Mouse (Mus musculus) heart, embryonic 15.5 days (tissue): ENCODE results near the gene Slc6a20b. TPM values are rescaled to one million over a fixed set of nuclear protein-coding genes. Genes with fewer than 3 reads are reported as not detected.

ENCODE experiments used
- ATAC-seq: fragments of 200-750 bp; cut with Nextera tagmentation; replicated peaks from 2 replicates; pipeline ENCODE4 v1.8.0; 2017; ENCODE audit warnings: low read depth, moderate TSS enrichment; ENCODE audit not compliant: insufficient number of reproducible peaks, insufficient read depth, low FRiP score
- H3K27ac ChIP-seq: fragments of 300-500 bp; sonication (generic); 2 replicates; pipeline ENCODE4 v1.5.1; 2015; ENCODE audit warnings: mild to moderate bottlenecking, inconsistent platforms
- H3K27me3 ChIP-seq: fragments of 300-500 bp; sonication (generic); 2 replicates; pipeline ENCODE4 v1.6.1; 2015; ENCODE audit warnings: inconsistent platforms
- H3K36me3 ChIP-seq: fragments of 300-500 bp; sonication (generic); 2 replicates; pipeline ENCODE4 v1.6.1; 2015; ENCODE audit warnings: mild to moderate bottlenecking, inconsistent platforms
- H3K4me1 ChIP-seq: fragments of 300-500 bp; sonication (generic); replicated peaks from 2 replicates; pipeline ENCODE4 v1.6.1; 2015; ENCODE audit warnings: inconsistent platforms
- H3K4me2 ChIP-seq: fragments of 300-500 bp; sonication (generic); 2 replicates; pipeline ENCODE4 v1.6.1; 2015; ENCODE audit warnings: inconsistent platforms, mild to moderate bottlenecking, moderate library complexity
- H3K4me3 ChIP-seq: fragments of 300-500 bp; sonication (generic); 2 replicates; pipeline ENCODE4 v1.5.1; 2015; ENCODE audit warnings: mild to moderate bottlenecking, inconsistent platforms
- H3K9ac ChIP-seq: fragments of 300-500 bp; sonication (generic); 2 replicates; pipeline ENCODE4 v1.6.1; 2015; ENCODE audit warnings: mild to moderate bottlenecking, inconsistent platforms
- H3K9me3 ChIP-seq: fragments of 300-500 bp; sonication (generic); replicated peaks from 2 replicates; pipeline ENCODE4 v1.6.1; 2016; ENCODE audit warnings: inconsistent platforms
- WGBS: fragments of 180-500 bp; shearing (Covaris S2); methylation state at CpG from one replicate; pipeline ENCODE4 v1.1.7; 2015; ENCODE audit warnings: mixed read lengths; 5-methylcytosine and 5-hydroxymethylcytosine counted together
- polyA plus RNA-seq: library from polyadenylated mRNA; unstranded; fragments of >200 nt; fragmentation: Nextera tagmentation; extraction: Ambion mirVana; gene quantifications from 2 replicates; pipeline ENCODE4 v1.2.1, GENCODE M21; 2015

The Slc6a20b gene
- polyA plus RNA-seq, 1 experiment from 2014 or later, result 0.13 TPM

DNA sequence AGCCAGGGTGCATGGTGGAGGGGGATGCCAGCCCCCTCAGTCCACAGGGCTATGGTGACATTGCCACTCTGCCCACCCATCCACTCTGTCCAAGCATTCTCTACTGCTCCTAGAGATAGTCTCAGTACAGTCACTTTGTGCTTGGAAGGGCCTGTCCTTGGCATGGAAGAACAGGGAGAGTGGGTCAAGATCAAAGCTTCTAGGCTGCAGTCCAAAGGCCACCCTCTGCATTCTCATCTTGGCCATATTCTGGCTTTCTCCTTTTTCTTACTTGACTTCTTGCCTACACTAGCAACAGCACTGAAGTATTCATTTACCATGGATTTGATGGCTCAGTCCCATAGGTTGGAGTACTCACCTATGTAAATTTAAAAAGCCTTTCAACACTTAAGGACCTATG is 5.9 kb upstream of the Slc6a20b start:
- H3K4me3 ChIP-seq, result no peak overlapping the region
- H3K27ac ChIP-seq, result no peak overlapping the region
- peaks cover 3% of the 10 kb centered on the region; the same call in 1 of the 2 replicates for H3K27me3 ChIP-seq
- no peak overlapping the region for H3K9ac ChIP-seq
- H3K4me2 ChIP-seq, result no peak overlapping the region
- H3K4me1 ChIP-seq, result peaks cover 3% of the 10 kb centered on the region; the same call in 1 of the 2 replicates
- no peaks in the 10 kb centered on the region for H3K9me3 ChIP-seq
- ATAC-seq, result no peak
- no peaks in the 10 kb centered on the region for H3K36me3 ChIP-seq

DNA sequence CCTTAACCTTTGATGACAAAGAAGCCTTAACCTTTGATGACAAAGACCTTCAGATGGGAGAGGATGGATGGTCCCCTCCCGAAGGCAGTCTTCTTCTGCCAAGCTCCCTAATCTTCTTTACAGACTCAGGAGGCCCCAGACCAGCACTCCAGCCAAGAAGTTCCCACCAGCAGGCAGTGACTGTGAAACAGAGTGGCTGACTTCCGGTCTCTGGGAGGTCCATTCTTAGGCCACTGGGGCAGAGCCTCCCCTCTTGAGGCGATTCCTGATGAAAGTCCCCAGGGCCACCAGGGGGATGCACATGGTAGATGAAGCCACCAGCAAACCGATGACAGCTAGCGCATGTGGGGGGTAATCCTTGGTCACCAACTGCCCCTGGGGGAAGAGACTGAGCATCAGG is 4.4 kb upstream of the Slc6a20b start:
- no peak overlapping the region for H3K4me3 ChIP-seq
- H3K27ac ChIP-seq, result no peak overlapping the region
- H3K4me2 ChIP-seq, result no peak overlapping the region
- H3K27me3 ChIP-seq, result peaks cover 3% of the 10 kb centered on the region; the same call in 1 of the 2 replicates
- 53% methylated on average over 5 of the region's 5 CpGs for WGBS
- ATAC-seq, result no peak
- H3K9me3 ChIP-seq, result no peaks in the 10 kb centered on the region
- peaks cover 3% of the 10 kb centered on the region; the same call in 1 of the 2 replicates for H3K4me1 ChIP-seq
- no peaks in the 10 kb centered on the region for H3K36me3 ChIP-seq
- H3K9ac ChIP-seq, result no peak overlapping the region

DNA sequence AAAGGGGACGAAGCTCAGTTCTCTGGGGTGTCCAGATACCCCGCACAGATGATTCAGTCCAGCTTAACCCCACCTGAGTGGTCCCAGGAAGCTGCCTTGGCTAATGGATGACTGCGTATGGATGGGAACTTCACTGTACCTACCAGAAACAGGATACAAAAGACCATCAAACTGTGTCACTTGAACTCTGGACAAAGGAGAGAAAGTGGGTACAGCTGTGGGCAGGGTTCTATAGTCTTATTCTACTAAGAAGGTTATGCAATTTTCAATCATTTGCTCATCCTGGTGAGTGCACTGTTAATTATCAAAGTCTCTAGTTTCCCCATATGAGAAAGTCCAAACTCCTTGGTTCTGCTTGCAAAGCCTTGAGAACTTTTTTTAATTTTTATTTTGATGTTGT is 628 bp upstream of the Slc6a20b start:
- Histone ChIP-seq H3K4me3 (no peak overlapping the region), H3K36me3 (no peaks in the 10 kb centered on the region), H3K9ac (no peak overlapping the region), H3K27ac (no peak overlapping the region), H3K9me3 (no peaks in the 10 kb centered on the region), H3K4me2 (no peak overlapping the region), H3K4me1 (no peaks in the 10 kb centered on the region), H3K27me3 (peaks cover 3% of the 10 kb centered on the region; the same call in 1 of the 2 replicates)
- 76% methylated on average over 3 of the region's 3 CpGs for WGBS
- no peak for ATAC-seq

DNA sequence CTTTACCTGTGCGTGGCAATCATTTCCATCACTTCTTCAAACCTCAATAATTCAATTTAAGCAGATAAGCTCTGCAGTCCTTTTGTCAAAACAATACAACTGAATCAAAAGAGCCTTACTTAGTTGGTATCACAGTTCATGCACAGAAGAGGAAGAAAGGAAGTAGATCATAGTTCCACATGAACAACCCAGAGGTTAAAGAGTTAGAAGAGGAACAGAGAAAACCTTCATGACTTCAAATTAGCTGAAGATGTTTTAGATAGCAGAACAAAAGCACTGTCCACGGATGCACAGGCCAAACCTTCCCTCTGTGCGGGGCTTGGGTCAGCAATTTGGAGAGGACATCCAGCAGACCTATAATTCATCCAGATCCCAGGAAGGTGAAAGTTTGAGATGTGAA is 699 bp downstream of the Slc6a20b start:
- Histone ChIP-seq H3K4me1 (no peaks in the 10 kb centered on the region), H3K4me2 (no peak overlapping the region), H3K36me3 (no peaks in the 10 kb centered on the region), H3K27ac (no peak overlapping the region), H3K9ac (no peak overlapping the region), H3K9me3 (no peaks in the 10 kb centered on the region), H3K27me3 (no peaks in the 10 kb centered on the region), H3K4me3 (no peak overlapping the region)
- no peak for ATAC-seq
- 77% methylated on average over 3 of the region's 3 CpGs for WGBS

DNA sequence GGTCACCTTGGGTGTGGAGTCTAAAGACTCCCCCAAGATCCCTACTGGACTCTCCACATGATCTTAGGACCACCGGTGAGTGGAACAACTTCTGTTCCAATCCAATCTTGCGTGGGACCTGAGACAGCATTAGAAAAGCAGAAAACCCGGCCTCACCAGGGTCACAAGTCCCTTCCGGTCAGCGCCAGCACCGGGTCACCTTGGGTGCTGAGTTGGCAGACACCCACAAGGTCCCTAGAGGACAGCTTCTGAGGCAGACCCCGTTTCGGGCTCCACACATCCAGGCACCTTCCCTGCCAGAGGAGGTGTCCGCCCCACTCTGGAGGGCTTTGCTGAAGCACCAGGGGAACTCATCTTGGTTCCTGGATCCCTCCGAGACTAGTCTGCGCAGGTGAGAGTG is 6.5 kb downstream of the Slc6a20b start:
- H3K4me1 ChIP-seq, result no peaks in the 10 kb centered on the region
- H3K27me3 ChIP-seq, result no peaks in the 10 kb centered on the region
- no peak for ATAC-seq
- H3K36me3 ChIP-seq, result no peaks in the 10 kb centered on the region
- H3K4me3 ChIP-seq, result no peak overlapping the region
- no peak overlapping the region for H3K9ac ChIP-seq
- H3K9me3 ChIP-seq, result no peaks in the 10 kb centered on the region
- H3K27ac ChIP-seq, result no peak overlapping the region
- H3K4me2 ChIP-seq, result no peak overlapping the region
- 89% methylated on average over 11 of the region's 11 CpGs for WGBS

DNA sequence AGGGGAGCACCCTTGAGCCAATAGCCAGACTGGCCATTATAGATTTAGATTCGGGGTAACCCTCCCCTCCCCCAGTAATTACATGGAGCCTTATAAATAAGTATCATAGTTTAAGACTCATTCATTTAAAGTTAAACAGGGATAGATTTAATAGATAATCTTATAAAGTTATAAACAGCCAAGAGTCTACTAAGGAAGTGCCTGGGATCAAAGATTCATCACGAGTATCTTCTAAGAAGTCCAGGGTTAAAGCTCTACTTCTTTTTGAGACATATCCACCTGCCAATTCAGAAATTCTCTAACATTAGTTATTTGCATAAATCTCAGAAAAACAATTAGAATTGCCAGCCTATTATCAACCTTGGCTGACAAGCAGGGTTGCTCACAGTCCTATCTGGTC is 7.6 kb downstream of the Slc6a20b start:
- Histone ChIP-seq H3K4me1 (no peaks in the 10 kb centered on the region), H3K27me3 (no peaks in the 10 kb centered on the region), H3K4me2 (no peak overlapping the region), H3K4me3 (no peak overlapping the region), H3K9ac (no peak overlapping the region), H3K36me3 (no peaks in the 10 kb centered on the region), H3K9me3 (no peaks in the 10 kb centered on the region), H3K27ac (no peak overlapping the region)
- WGBS, result 81% methylated on average over 2 of the region's 2 CpGs
- no peak for ATAC-seq

DNA sequence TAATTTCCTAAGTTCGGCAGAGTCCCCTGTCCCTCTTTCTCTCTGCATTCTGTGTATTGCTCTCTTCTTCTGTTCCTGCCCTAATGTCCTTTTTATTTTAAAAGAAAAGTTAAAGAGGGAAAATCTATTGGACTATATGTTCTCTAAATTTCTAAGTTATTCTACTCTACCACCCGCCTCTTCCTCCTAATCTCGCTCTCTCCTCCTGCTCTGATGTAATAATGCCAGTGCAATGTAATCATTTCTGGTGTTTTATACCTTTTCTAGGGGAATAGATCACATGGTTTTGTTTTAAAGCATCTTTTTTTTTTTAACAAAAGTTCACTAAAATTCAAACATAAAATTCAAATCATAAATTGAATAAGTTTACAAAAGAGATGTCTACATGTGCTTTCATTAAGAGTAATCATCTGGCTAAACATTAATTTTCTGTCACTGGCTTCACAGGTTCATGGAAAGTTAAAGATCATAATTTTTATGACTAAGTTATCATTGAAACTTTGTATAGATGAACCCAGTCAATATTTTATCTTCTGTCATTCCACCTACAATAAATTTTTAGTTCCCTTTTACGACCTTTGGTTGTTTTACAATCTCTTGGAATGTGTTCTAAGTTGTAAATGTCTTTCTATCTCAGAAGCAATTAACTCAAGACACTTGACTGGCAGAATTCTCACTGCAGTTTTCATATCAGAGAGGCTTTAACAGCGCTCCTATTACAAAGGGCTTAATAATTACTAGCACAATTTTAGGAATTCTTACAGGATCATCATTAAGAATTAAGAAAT is 11.9 kb downstream of the Slc6a20b start:
- H3K9me3 ChIP-seq, result no peaks in the 10 kb centered on the region
- no peaks in the 10 kb centered on the region for H3K36me3 ChIP-seq
- no peak for ATAC-seq
- H3K9ac ChIP-seq, result no peak overlapping the region
- H3K27ac ChIP-seq, result no peak overlapping the region
- H3K4me1 ChIP-seq, result no peaks in the 10 kb centered on the region
- WGBS, result 80% methylated on average over 5 of the region's 5 CpGs
- no peak overlapping the region for H3K4me2 ChIP-seq
- no peak overlapping the region for H3K4me3 ChIP-seq
- H3K27me3 ChIP-seq, result no peaks in the 10 kb centered on the region

DNA sequence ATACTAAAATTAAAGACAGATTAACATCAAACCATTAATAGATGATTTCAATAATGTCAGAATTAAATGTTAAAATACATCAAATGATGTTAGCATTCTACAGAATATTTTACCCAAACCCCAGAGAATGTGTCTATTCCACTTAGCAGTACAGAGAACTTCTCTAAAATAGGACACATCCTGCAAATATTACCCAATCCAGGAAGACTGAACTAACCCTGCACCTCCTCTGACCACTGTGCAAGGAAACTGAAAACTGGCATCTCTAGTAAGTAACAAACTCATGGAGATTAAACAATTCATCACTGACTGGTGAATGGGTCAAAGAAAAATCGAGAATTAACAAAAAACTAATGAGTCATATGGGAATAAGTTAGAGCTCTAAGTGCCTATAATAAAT is 30.8 kb downstream of the Slc6a20b start:
- H3K4me2 ChIP-seq, result no peak overlapping the region
- H3K27ac ChIP-seq, result no peak overlapping the region
- H3K36me3 ChIP-seq, result no peaks in the 10 kb centered on the region
- no peaks in the 10 kb centered on the region for H3K27me3 ChIP-seq
- H3K9ac ChIP-seq, result no peak overlapping the region
- peaks cover 12% of the 10 kb centered on the region; the same call in 1 of the 2 replicates for H3K4me1 ChIP-seq
- 81% methylated on average over 1 of the region's 1 CpGs for WGBS
- H3K9me3 ChIP-seq, result no peaks in the 10 kb centered on the region
- no peak for ATAC-seq
- no peak overlapping the region for H3K4me3 ChIP-seq

DNA sequence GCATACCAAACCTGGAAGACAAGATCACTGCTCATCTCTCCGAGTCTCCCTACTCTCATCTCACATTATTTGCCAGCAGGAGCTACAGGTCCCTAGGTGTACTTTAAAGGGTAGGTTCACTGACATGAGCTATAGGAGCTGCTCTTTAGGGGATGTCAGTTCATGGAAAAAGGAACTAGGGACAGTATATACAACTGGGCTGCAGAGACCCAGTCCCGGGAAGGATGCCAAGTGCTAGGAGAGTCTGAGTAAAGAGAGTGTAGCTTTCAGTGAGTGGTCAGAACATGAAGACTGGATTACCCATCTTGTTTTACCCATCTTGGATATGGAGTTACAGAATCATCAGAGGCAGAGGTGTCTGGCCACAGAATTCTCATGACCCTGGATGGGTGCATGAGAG is 35.0 kb downstream of the Slc6a20b start:
- Histone ChIP-seq H3K36me3 (peaks cover 10% of the 10 kb centered on the region; the same call in 1 of the 2 replicates), H3K27ac (no peak overlapping the region), H3K4me1 (peaks cover 12% of the 10 kb centered on the region; the same call in 1 of the 2 replicates), H3K9ac (no peak overlapping the region), H3K9me3 (no peaks in the 10 kb centered on the region), H3K27me3 (no peaks in the 10 kb centered on the region), H3K4me2 (no peak overlapping the region), H3K4me3 (no peak overlapping the region)
- WGBS, result 72% methylated on average over 2 of the region's 2 CpGs
- ATAC-seq, result no peak

DNA sequence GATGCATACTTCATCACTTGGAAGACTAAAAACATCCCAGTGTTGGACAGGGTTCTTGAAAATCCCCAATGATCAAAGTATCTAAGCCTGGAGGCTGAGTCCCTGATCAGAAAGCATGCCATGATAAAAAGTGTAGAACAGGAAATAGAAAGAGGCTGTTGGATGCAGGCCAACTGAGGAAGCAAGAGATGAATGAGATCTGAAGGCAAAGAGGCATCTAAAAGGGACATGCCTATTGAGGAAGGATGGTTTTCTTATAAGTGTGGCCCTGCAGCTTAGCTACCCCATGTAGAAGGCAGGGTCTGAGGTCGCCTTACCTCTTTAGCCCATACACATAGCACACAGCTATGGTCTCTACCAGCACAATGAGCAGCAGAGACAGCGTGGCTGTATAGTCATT is 35.5 kb downstream of the Slc6a20b start:
- Histone ChIP-seq H3K4me3 (no peak overlapping the region), H3K9me3 (no peaks in the 10 kb centered on the region), H3K4me2 (no peak overlapping the region), H3K36me3 (peaks cover 10% of the 10 kb centered on the region; the same call in 1 of the 2 replicates), H3K9ac (no peak overlapping the region), H3K27ac (no peak overlapping the region), H3K27me3 (no peaks in the 10 kb centered on the region), H3K4me1 (peaks cover 12% of the 10 kb centered on the region; the same call in 1 of the 2 replicates)
- ATAC-seq, result 0 out of 2 replicates have a peak, but pooled peaks have one; percentile 31
- WGBS, result 89% methylated on average over 2 of the region's 2 CpGs

DNA sequence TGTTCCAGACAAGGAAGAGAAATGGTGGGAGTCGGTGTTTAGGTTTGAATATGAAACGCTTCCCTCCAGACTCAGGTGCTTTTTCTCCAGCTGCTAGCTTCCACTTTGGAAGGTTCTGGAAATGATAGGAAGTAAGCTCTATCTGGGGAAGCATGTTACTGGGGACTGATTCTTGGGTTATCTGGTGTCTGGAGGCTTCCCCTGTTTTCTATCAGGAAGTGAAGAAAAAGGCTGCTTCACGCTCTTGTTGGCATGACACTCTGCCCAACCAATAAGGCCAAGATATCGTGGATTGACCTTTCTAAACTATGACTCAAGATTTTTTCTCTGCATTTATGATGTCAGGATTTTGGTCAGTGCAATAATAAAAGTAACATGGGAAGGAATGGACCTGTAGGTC is 37.2 kb downstream of the Slc6a20b start:
- no peaks in the 10 kb centered on the region for H3K9me3 ChIP-seq
- H3K27me3 ChIP-seq, result no peaks in the 10 kb centered on the region
- ATAC-seq, result no peak
- H3K4me2 ChIP-seq, result no peak overlapping the region
- H3K9ac ChIP-seq, result no peak overlapping the region
- H3K4me3 ChIP-seq, result no peak overlapping the region
- no peak overlapping the region for H3K27ac ChIP-seq
- peaks cover 12% of the 10 kb centered on the region; the same call in 1 of the 2 replicates for H3K4me1 ChIP-seq
- H3K36me3 ChIP-seq, result peaks cover 16% of the 10 kb centered on the region; the same call in 1 of the 2 replicates
- WGBS, result 83% methylated on average over 4 of the region's 4 CpGs
